Mouse (Mus musculus) hindbrain, embryonic 14.5 days (tissue): ENCODE results near the gene Cwh43. TPM values are rescaled to one million over a fixed set of nuclear protein-coding genes. Genes with fewer than 3 reads are reported as not detected.

ENCODE experiments used
- ATAC-seq: fragments of 200-750 bp; cut with Nextera tagmentation; 2 replicates; pipeline ENCODE4 v1.8.0; 2017; ENCODE audit warnings: moderate number of reproducible peaks, mild to moderate bottlenecking, moderate TSS enrichment, moderate library complexity; ENCODE audit not compliant: low FRiP score
- DNase-seq: peaks from one replicate; pipeline ENCODE4 v3.0.0-alpha.2; 2015; ENCODE audit warnings: low spot score
- H3K27ac ChIP-seq: fragments of 300-500 bp; sonication (generic); 2 replicates; pipeline ENCODE4 v1.5.1; 2014; ENCODE audit warnings: mild to moderate bottlenecking, moderate library complexity
- H3K27me3 ChIP-seq: fragments of 300-500 bp; sonication (generic); 2 replicates; pipeline ENCODE4 v1.6.1; 2014; ENCODE audit warnings: mild to moderate bottlenecking, low read length, mixed read lengths; ENCODE audit not compliant: control insufficient read depth, insufficient read depth
- H3K36me3 ChIP-seq: fragments of 300-500 bp; sonication (generic); replicated peaks from 2 replicates; pipeline ENCODE4 v1.6.1; 2014; ENCODE audit not compliant: control insufficient read depth, insufficient read depth
- H3K4me1 ChIP-seq: fragments of 300-500 bp; sonication (generic); replicated peaks from 2 replicates; pipeline ENCODE4 v1.6.1; 2014; ENCODE audit warnings: antibody characterized with exemption, low read length, mixed read lengths; ENCODE audit not compliant: control insufficient read depth, insufficient read depth
- H3K4me2 ChIP-seq: fragments of 300-500 bp; sonication (generic); replicated peaks from 2 replicates; pipeline ENCODE4 v1.6.1; 2014; ENCODE audit warnings: mild to moderate bottlenecking, moderate library complexity
- H3K4me3 ChIP-seq: fragments of 300-500 bp; sonication (generic); replicated peaks from 2 replicates; pipeline ENCODE4 v1.5.1; 2014; ENCODE audit warnings: mild to moderate bottlenecking, low read length
- H3K9ac ChIP-seq: fragments of 300-500 bp; sonication (generic); 2 replicates; pipeline ENCODE4 v1.6.1; 2014
- H3K9me3 ChIP-seq: fragments of 300-500 bp; sonication (generic); 2 replicates; pipeline ENCODE4 v1.6.1; 2016; ENCODE audit warnings: low read length; ENCODE audit not compliant: control insufficient read depth
- WGBS: fragments of 180-500 bp; shearing (Covaris S2); extraction: QIAGEN DNeasy Blood & Tissue Kit; methylation state at CpG from one replicate; pipeline ENCODE4 v1.1.7; 2014; 5-methylcytosine and 5-hydroxymethylcytosine counted together
- polyA plus RNA-seq: library from polyadenylated mRNA; unstranded; fragments of >200 nt; fragmentation: Nextera tagmentation; extraction: Ambion mirVana; gene quantifications from 2 replicates; pipeline ENCODE4 v1.2.1, GENCODE M21; 2014

Gene Cwh43
- polyA plus RNA-seq = 0.31 and 0.32 TPM in 2 replicates

DNA sequence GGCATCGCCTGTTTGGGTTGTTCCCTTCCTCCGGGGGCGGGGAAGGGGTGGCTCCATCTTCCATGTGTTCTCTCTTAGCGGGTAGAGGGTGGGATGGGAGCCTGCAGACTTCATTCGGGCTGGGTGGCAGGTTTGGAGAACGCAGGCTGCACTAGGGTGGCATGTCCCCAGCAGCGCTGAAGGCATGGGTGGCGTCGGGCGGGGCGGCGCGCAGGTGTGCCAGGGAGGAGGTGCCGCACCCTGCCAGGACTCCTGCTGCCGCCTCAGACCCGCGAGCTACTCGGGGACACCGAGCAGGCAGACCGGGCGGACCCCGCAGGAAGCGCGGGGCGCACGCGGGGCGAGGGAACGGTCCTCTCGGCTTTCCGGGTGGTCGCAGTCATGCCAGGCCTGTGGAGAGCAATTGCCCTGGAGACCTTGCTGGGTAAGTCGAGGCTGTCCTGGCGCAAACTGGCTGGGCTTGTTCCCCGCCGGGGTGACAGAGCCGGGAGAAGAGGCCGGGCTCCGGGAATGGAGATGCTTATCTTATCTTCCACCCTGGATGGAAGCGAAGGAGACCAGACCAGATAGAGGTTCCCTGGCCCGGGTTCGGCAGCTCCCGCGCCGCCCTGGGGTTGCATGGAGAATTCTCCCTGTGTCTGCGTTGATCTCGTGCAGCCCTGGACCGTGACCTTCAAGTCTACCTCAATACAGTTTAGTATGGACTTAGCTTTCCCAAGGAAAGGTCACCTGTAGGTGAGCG is at the start of gene Cwh43:
Gene Cwh43 (plus strand): TSS at position 95 of the 742 bp plus-strand sequence.
- 4% methylated on average over 49 of the region's 49 CpGs for WGBS
- H3K27ac ChIP-seq = no peak within 1 kb of the TSS
- H3K27me3 ChIP-seq = peaks cover 30% of the 10 kb centered on the region
- H3K36me3 ChIP-seq = no peaks in the 10 kb centered on the region
- no peak for DNase-seq
- H3K4me2 ChIP-seq = peak within 1 kb of the TSS; percentile 74
- no peaks in the 10 kb centered on the region for H3K9me3 ChIP-seq
- 0 out of 2 replicates have a peak, but pooled peaks have one; percentile 43 for ATAC-seq
- H3K4me3 ChIP-seq = peak within 1 kb of the TSS; percentile 29
- peaks cover 8% of the 10 kb centered on the region; the same call in 1 of the 2 replicates for H3K4me1 ChIP-seq
- H3K9ac ChIP-seq = peak within 1 kb of the TSS; percentile 34

- Histone ChIP-seq H3K27ac (no peak overlapping the region), H3K4me2 (peak overlapping the region; percentile 38), H3K4me3 (no peak overlapping the region), H3K4me1 (no peaks in the 10 kb centered on the region; the same call in 1 of the 2 replicates), H3K36me3 (no peaks in the 10 kb centered on the region), H3K9me3 (no peaks in the 10 kb centered on the region), H3K27me3 (no peaks in the 10 kb centered on the region), H3K9ac (no peak overlapping the region)
- DNase-seq (no peak), ATAC-seq (no peak)
- WGBS = 85% methylated on average over 6 of the region's 6 CpGs
Observed at GRCm38 (mm10) chr5:73359134-73359751, 46.6 kb upstream of the Cwh43 start.

GRCm38 (mm10) chr5:73359752-73360141 is 46.1 kb upstream of the Cwh43 start:
- no peak overlapping the region for H3K4me3 ChIP-seq
- H3K9me3 ChIP-seq = no peaks in the 10 kb centered on the region
- H3K9ac ChIP-seq = no peak overlapping the region
- 31% methylated on average over 12 of the region's 12 CpGs for WGBS
- DNase-seq (no peak), ATAC-seq (no peak)
- H3K4me1 ChIP-seq = no peaks in the 10 kb centered on the region; the same call in 1 of the 2 replicates
- no peaks in the 10 kb centered on the region for H3K36me3 ChIP-seq
- peak overlapping the region; percentile 38 for H3K4me2 ChIP-seq
- no peak overlapping the region for H3K27ac ChIP-seq
- no peaks in the 10 kb centered on the region for H3K27me3 ChIP-seq

- H3K4me1 ChIP-seq = no peaks in the 10 kb centered on the region; the same call in 1 of the 2 replicates
- no peaks in the 10 kb centered on the region for H3K36me3 ChIP-seq
- ATAC-seq (no peak), DNase-seq (no peak)
- no peaks in the 10 kb centered on the region for H3K9me3 ChIP-seq
- no peak overlapping the region for H3K27ac ChIP-seq
- H3K27me3 ChIP-seq = no peaks in the 10 kb centered on the region
- no peak overlapping the region for H3K4me3 ChIP-seq
- no peak overlapping the region for H3K9ac ChIP-seq
- H3K4me2 ChIP-seq = peak overlapping the region; percentile 38
- 26% methylated on average over 12 of the region's 12 CpGs for WGBS
Observed at GRCm38 (mm10) chr5:73360240-73360639, 45.6 kb upstream of the Cwh43 start.

DNA sequence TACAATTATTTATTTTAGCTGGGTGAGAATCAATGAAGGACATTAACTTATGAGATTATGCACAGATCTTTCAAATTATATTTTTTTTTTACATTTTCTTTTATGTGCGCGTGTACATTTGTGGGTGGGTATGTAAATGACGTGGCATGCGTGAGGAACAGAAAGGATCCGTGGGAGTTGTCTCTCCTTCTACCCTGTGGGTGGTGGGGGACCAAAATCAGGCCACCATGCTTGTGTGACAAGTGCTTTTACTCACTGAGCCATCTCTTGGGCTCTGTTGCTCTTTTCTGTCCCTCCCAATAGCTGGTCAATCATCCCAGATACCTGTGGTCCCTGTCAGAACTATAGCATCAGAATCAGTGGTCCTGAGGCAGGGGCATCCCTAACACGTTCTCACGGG is 43.5 kb upstream of the Cwh43 start:
- Histone ChIP-seq H3K27ac (no peak overlapping the region), H3K36me3 (no peaks in the 10 kb centered on the region), H3K27me3 (no peaks in the 10 kb centered on the region), H3K9me3 (no peaks in the 10 kb centered on the region), H3K4me1 (no peaks in the 10 kb centered on the region; the same call in 1 of the 2 replicates), H3K9ac (no peak overlapping the region), H3K4me3 (no peak overlapping the region), H3K4me2 (no peak overlapping the region)
- DNase-seq (no peak), ATAC-seq (no peak)
- 88% methylated on average over 7 of the region's 7 CpGs for WGBS

- H3K4me2 ChIP-seq = no peak overlapping the region
- H3K9ac ChIP-seq = no peak overlapping the region
- no peak overlapping the region for H3K4me3 ChIP-seq
- no peak for DNase-seq
- no peaks in the 10 kb centered on the region for H3K27me3 ChIP-seq
- no peaks in the 10 kb centered on the region for H3K9me3 ChIP-seq
- no peaks in the 10 kb centered on the region for H3K36me3 ChIP-seq
- no peak for ATAC-seq
- no peak overlapping the region for H3K27ac ChIP-seq
- WGBS = 84% methylated on average over 5 of the region's 5 CpGs
- no peaks in the 10 kb centered on the region; the same call in 1 of the 2 replicates for H3K4me1 ChIP-seq
Observed at GRCm38 (mm10) chr5:73362791-73363190, 43.1 kb upstream of the Cwh43 start.

DNA sequence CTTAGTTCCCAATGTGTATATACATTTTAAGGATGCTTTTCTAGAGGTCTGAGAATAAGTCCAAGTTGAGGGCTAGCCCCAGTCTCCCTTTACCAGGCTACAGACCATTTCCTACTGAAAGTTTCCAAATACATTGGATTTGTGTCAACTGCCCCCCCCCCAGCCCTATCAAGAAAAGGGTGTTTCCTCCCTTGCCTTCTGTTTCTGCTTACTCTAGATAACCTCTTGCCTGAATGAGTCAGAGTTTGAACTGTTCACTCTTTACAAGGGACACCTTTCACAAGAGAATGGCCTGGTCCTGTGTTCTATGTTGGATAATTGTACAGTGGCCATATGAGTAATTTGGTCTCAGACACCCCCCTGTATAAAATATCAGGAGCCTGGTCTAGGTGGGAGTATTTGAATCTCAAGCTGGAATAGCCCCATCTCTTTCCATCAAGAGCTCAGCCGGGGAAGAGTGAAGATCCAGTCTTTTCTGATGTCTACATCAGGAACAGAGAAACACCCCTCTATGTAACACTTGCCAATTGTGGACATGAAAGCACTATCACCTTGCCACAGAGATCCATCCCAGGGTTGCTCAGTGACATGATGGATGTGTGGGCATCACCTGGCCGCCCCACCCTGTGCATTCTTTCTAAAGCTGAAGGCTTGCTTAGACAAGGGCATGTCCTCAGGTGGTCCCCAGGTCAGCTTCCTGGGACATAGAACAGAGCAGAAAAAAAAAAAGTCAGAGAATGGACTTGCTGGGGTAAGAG is 41.6 kb upstream of the Cwh43 start:
- Histone ChIP-seq H3K9ac (no peak overlapping the region), H3K27ac (no peak overlapping the region), H3K27me3 (no peaks in the 10 kb centered on the region), H3K4me2 (no peak overlapping the region), H3K9me3 (no peaks in the 10 kb centered on the region), H3K4me1 (no peaks in the 10 kb centered on the region; the same call in 1 of the 2 replicates), H3K36me3 (no peaks in the 10 kb centered on the region), H3K4me3 (no peak overlapping the region)
- 84% methylated on average over 2 of the region's 2 CpGs for WGBS
- no peak for ATAC-seq
- DNase-seq = no peak

GRCm38 (mm10) chr5:73367906-73368305 is 38.0 kb upstream of the Cwh43 start:
- ATAC-seq (no peak), DNase-seq (no peak)
- WGBS = 74% methylated on average over 4 of the region's 4 CpGs
- Histone ChIP-seq H3K27ac (no peak overlapping the region), H3K9me3 (no peaks in the 10 kb centered on the region), H3K4me1 (no peaks in the 10 kb centered on the region), H3K9ac (no peak overlapping the region), H3K36me3 (no peaks in the 10 kb centered on the region), H3K4me2 (no peak overlapping the region), H3K27me3 (no peaks in the 10 kb centered on the region), H3K4me3 (no peak overlapping the region)

DNA sequence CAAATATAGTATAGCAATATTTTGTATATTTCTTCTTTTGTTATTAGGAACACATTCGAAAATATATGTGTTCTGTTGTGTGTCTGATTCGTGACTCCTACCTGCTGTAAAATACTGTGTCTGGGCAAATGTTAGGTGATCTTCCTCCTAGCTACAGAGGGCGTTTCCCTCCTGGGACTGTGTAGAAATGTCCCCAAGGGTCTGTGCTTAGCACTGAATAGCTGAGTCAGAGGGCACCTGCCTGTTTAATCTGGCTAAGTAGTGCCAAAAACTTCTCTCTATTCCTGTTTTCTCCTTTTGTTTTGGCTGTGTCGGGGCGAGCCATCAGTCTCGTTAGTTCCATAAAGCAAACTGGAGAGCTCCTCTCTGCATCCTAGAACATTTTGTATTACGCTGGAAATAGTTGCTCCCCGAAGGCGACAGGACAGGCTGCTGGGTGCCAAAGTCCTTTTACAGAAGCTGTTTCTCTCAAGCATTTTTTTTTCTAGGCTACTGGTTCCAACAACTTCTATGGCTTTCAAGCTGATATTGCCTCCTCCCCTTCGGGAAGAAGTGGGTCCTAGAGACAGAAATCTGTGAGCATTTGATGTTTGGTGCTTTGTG is 36.9 kb upstream of the Cwh43 start:
- Histone ChIP-seq H3K9ac (no peak overlapping the region), H3K4me3 (no peak overlapping the region), H3K4me1 (no peaks in the 10 kb centered on the region), H3K27ac (no peak overlapping the region), H3K4me2 (no peak overlapping the region), H3K9me3 (no peaks in the 10 kb centered on the region), H3K36me3 (no peaks in the 10 kb centered on the region), H3K27me3 (no peaks in the 10 kb centered on the region)
- no peak for DNase-seq
- 82% methylated on average over 10 of the region's 10 CpGs for WGBS
- ATAC-seq = no peak
